Mouse (Mus musculus) lung, adult 2 months (tissue): ENCODE data around the gene Rassf7. TPM values are rescaled to one million over a fixed set of nuclear protein-coding genes. Genes with fewer than 3 reads are reported as not detected.

Experiments used
- DNase-seq: peaks from one replicate; pipeline ENCODE4 v3.0.0; 2022
- H3K4me1 ChIP-seq: fragments of 200-500 bp; 2 replicates; pipeline ENCODE4 v1.6.1; 2011; ENCODE audit warnings: low read length; ENCODE audit not compliant: control insufficient read depth, insufficient read depth
- H3K4me3 ChIP-seq: fragments of 200-500 bp; replicated peaks from 2 replicates; pipeline ENCODE3; 2011; ENCODE audit warnings: low read depth, mild to moderate bottlenecking, control low read depth, low read length; ENCODE audit errors: extremely low read depth
- CTCF ChIP-seq: fragments of 200-500 bp; IDR thresholded peaks from 2 replicates; pipeline ENCODE4 v1.5.1; 2011; ENCODE audit warnings: mild to moderate bottlenecking, low read length, control low read depth; ENCODE audit not compliant: insufficient read depth
- POLR2A ChIP-seq: fragments of 200-500 bp; IDR thresholded peaks from 2 replicates; pipeline ENCODE4 v1.6.1; 2011; ENCODE audit warnings: low read depth, mild to moderate bottlenecking, control low read depth, low read length, borderline replicate concordance; ENCODE audit errors: extremely low read depth
- WGBS: fragments of 180-500 bp; shearing (Covaris S2); methylation state at CpG from one replicate; pipeline ENCODE4 v1.1.7; 2018; 5-methylcytosine and 5-hydroxymethylcytosine counted together
- polyA plus RNA-seq: library from polyadenylated mRNA; depleted of rRNA; stranded (reverse); fragments of >200 nt; gene quantifications from 2 replicates; pipeline ENCODE4 v1.2.3, GENCODE M21; 2012; rRNA removed

Gene Rassf7
- polyA plus RNA-seq, 1 experiment = 92.9 TPM

DNA sequence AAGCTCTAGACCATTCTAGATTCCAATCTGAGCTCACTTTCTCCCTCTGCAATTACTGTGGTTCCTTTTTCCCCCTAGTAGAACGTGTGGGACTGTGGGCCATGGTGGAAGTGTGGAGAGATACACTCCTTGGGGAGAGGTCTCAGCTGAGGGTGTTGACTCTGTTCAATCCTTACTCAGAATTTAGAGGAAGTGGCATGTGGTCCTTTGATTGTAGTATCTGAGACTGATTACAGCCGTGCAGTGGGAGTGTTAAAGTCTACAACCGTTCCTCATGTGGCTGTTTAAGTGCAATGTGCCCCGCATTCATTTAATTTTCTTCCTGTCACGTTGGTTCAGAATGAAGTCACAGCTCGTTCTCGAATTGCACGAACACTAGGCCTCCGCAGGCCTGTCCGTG is 40.5 kb downstream of the Rassf7 start:
- 92% methylated on average over 10 of the region's 10 CpGs for WGBS
- Histone ChIP-seq H3K4me1 (no peaks in the 10 kb centered on the region), H3K4me3 (no peak overlapping the region)
- TF ChIP-seq CTCF (no peak), POLR2A (no peak)
- no peak for DNase-seq

DNA sequence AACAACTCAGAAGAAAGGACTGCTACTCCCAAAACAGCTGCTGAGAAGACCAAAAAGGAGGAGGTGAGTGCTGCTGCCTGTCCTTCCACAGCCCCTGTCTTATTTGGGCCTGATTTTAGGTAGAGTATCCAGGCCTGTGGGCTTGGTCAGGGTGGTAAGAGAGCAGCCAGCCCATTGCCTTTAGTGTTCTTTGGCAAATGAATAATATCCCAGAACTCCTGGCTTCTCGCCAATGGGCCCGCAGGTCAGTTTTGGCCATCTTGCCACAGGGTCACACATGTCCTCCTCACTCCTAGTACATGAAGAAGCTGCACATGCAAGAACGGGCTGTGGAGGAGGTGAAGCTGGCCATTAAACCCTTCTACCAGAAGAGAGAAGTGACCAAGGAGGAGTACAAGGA is 45.8 kb downstream of the Rassf7 start:
- DNase-seq = no peak
- no peak for TF ChIP-seq POLR2A
- TF ChIP-seq CTCF = no peak
- 85% methylated on average over 3 of the region's 3 CpGs for WGBS
- Histone ChIP-seq H3K4me3 (no peak overlapping the region), H3K4me1 (peaks cover 6% of the 10 kb centered on the region)

DNA sequence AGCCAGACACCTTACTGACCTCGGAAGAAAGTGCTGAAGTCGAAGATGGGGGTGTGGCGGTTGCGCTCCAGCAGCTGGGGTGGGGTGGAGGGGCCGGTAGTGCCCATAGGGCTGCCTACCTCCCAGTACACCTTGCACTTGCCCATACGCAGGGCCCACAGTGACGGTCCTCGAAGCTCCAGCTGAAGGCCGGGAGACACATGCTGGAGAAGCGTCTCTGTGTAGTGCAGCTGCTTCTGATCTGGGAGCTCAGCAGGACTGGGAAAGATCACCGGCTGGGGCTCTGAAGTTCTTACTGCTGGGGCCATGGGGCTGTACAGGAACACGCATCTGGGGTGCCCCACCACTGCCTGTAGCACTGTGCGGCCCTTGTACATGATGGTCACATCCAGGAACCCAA is 48.0 kb downstream of the Rassf7 start:
- no peak for TF ChIP-seq POLR2A
- no peak for TF ChIP-seq CTCF

DNA sequence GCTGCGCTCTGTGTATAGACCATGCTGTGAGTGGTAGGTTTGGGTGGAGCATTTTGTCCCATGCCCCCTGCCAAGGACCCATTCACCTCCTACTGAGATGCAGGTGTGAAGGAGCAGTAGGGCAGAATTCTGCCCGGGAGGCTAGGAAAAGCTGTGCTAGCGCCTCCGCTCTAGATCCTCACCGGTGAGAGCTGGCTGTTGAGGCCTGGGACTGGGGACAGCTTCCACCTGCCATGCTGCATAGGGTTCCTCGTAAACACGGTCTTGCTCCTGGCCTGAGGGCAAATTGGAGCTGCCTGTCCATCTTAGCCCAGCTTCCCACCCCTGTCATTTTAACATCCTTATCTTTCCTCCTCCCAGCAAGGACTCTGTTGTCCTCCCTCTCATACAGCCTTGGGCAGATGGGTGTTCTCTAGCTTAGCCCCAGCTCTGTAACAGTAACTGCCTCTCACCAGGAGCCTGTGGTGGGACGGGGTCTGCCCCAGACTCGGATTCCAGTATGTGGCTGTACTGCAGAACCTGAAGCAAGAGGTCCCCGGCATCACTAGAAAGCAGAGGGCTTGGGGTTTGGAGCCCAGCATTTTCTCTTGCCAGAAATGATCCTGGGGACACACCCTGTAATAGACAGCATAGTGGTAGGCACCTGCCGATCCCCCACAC is 48.5 kb downstream of the Rassf7 start:
- Histone ChIP-seq H3K4me1 (peaks cover 8% of the 10 kb centered on the region), H3K4me3 (no peak overlapping the region)
- DNase-seq = no peak
- TF ChIP-seq POLR2A (no peak), CTCF (no peak)
- WGBS = 73% methylated on average over 11 of the region's 11 CpGs

More for the DNA sequence above, 48.0 kb downstream of the Rassf7 start:
- H3K4me3 ChIP-seq = no peak overlapping the region
- DNase-seq = no peak
- peaks cover 7% of the 10 kb centered on the region for H3K4me1 ChIP-seq
- WGBS = 87% methylated on average over 13 of the region's 13 CpGs

DNA sequence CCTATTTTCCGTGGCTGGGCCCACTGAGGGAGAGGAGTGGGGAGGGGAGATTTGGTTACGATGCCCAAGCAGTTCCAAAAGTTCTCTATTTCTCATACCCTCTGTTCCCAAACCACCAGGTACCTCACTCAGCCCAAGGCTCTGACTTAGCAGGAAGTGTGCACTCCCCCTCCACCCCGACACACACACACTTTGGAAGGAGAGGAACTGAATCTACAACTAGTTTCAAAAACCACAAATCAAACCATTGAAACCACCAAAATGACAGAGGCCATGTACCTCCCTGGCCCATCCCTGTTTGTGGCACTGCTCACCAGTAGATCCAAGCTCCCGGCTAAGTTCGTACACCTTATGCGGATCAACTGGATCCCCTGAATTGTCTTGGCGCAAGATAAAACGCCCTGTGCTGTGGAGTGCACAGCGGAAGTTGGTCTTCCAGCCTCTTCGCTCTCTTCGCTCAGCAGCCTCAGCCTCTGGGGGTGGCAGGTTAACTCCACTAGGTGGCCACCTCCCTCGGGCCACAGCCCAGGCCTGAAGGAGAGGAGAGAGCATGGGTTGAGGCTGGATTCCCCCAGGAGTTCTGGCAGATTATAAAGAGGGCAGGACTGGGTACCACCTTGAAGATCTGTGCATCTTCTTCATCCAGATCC is 49.2 kb downstream of the Rassf7 start:
- 21% methylated on average over 12 of the region's 12 CpGs for WGBS
- TF ChIP-seq CTCF (peak; percentile 46), POLR2A (no peak)
- peak; percentile 25 for DNase-seq
- Histone ChIP-seq H3K4me1 (peaks cover 8% of the 10 kb centered on the region), H3K4me3 (peak overlapping the region; percentile 23)

DNA sequence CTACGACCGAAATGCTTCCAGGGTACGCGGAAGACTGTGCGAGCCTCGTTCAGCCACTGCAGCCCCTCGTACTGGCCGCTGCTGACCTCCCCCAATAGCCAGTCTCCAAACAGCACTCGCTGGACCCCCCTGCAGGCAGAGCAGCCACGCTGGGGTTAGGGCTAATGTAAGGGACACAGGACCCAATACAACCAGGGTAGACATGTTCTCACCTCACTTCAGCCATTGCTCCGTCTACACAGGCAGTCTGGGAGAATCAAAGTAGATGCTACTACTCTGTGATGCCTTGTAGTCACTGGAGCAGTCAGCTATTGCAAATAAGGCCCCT is 49.7 kb downstream of the Rassf7 start:
- peak; percentile 18 for DNase-seq
- H3K4me1 ChIP-seq = peaks cover 8% of the 10 kb centered on the region
- TF ChIP-seq POLR2A (no peak), CTCF (no peak)
- 26% methylated on average over 11 of the region's 11 CpGs for WGBS
- peak overlapping the region; percentile 23 for H3K4me3 ChIP-seq

DNA sequence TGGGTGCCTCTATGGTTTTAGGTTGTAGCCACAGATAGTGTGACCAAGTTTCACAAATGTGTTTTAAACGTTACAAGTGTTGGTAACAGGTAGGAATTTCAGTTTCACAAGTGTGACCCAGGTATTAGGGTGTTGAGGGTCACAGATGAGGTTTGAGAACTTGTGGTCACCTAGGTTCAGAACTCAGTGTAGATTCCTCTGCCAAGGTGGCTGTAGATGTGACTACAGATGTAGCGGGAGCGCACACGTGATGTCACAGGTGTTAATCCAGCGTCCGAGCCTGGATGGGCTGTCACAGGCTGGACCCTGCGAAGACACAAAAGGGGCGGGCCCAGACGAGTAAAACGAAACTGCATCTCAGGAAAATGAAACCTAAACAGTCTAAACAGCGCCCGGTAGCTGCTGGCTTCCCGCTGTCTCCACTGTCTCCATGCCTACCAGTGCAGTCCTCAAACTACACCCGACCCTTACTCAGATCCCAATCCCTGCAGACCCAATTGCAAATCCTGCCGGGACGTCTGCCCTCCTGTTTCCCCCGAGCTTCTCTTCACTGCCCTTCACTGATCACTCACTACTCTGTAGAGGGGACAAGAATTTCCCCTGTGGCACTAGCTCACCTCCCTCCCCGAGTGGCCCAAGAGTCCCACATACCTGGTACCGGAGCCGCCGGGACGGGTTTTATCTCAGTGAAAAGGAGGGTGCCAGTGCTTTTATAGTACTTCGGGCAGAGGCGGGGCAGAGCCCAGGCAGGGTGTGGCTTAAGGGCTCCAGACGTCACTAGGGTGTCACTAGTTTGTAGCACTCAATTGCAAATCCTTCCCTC is 50.3 kb downstream of the Rassf7 start, which contains the start of gene Irf7:
Gene Irf7 (minus strand): TSS at position 743 of the 823 bp plus-strand sequence.
- WGBS = 2% methylated on average over 25 of the region's 25 CpGs
- TF ChIP-seq POLR2A (peak; percentile 63; the same call in 1 of the 2 replicates), CTCF (no peak)
- Histone ChIP-seq H3K4me1 (peaks cover 8% of the 10 kb centered on the region), H3K4me3 (peak within 1 kb of the TSS; percentile 90)
- DNase-seq = peak; percentile 74

Other genes with a start within 250 kb of the Rassf7 start
- 227 and 261 TPM in 2 replicates for gene Ifitm1, start 248.6 kb upstream of the Rassf7 start, polyA plus RNA-seq
- 560 and 814 TPM in 2 replicates for gene Ifitm3, start 205.1 kb upstream of the Rassf7 start, polyA plus RNA-seq
- gene Ifitm6, start 197.9 kb upstream of the Rassf7 start, polyA plus RNA-seq = 10.6 and 24.3 TPM in 2 replicates
- not detected in 2 replicates for gene Gm17387, start 186.7 kb upstream of the Rassf7 start, polyA plus RNA-seq
- 0.33 and 0.36 TPM in 2 replicates for gene B4galnt4, start 154.8 kb upstream of the Rassf7 start, polyA plus RNA-seq
- gene Pkp3, start 137.6 kb upstream of the Rassf7 start, polyA plus RNA-seq = 23.8 and 47.7 TPM in 2 replicates
- gene Sigirr, start 115.3 kb upstream of the Rassf7 start, polyA plus RNA-seq = 40.5 and 40.6 TPM in 2 replicates
- gene Ano9, start 98.1 kb upstream of the Rassf7 start, polyA plus RNA-seq = 2.8 and 10.7 TPM in 2 replicates
- 22.9 and 24.1 TPM in 2 replicates for gene Ptdss2, start 93.5 kb upstream of the Rassf7 start, polyA plus RNA-seq
- 128 and 195 TPM in 2 replicates for gene Rnh1, start 43.0 kb upstream of the Rassf7 start, polyA plus RNA-seq
- 77.3 and 91.5 TPM in 2 replicates for gene Hras, start 21.9 kb upstream of the Rassf7 start, polyA plus RNA-seq
- 15.8 TPM in 2 replicates for gene Lrrc56, start 21.7 kb upstream of the Rassf7 start, polyA plus RNA-seq
- 4.4 and 5.6 TPM in 2 replicates for gene Lmntd2, start 1.8 kb upstream of the Rassf7 start, polyA plus RNA-seq
- 18.9 and 22.5 TPM in 2 replicates for gene Phrf1, start 12.9 kb downstream of the Rassf7 start, polyA plus RNA-seq
- gene Irf7, start 50.6 kb downstream of the Rassf7 start, polyA plus RNA-seq = 48.8 and 49.7 TPM in 2 replicates
- 0.11 and 1.5 TPM in 2 replicates for gene Cdhr5, start 60.9 kb downstream of the Rassf7 start, polyA plus RNA-seq
- not detected in 2 replicates for gene Sct, start 63.3 kb downstream of the Rassf7 start, polyA plus RNA-seq
- not detected in 2 replicates for gene Drd4, start 76.1 kb downstream of the Rassf7 start, polyA plus RNA-seq
- 18.6 and 22.7 TPM in 2 replicates for gene Deaf1, start 111.8 kb downstream of the Rassf7 start, polyA plus RNA-seq
- gene Tmem80, start 111.9 kb downstream of the Rassf7 start, polyA plus RNA-seq = 37.2 and 49.2 TPM in 2 replicates
- gene Eps8l2, start 123.0 kb downstream of the Rassf7 start, polyA plus RNA-seq = 112 and 143 TPM in 2 replicates
- 145 and 204 TPM in 2 replicates for gene Taldo1, start 176.3 kb downstream of the Rassf7 start, polyA plus RNA-seq
- 57.1 and 64.8 TPM in 2 replicates for gene Gatd1, start 198.3 kb downstream of the Rassf7 start, polyA plus RNA-seq
- 0.38 and 0.56 TPM in 2 replicates for gene Cend1, start 213.6 kb downstream of the Rassf7 start, polyA plus RNA-seq
- gene Slc25a22, start 222.0 kb downstream of the Rassf7 start, polyA plus RNA-seq = 47.3 and 48.6 TPM in 2 replicates
- gene Pidd1, start 228.2 kb downstream of the Rassf7 start, polyA plus RNA-seq = 6.7 and 7.1 TPM in 2 replicates
- 415 and 591 TPM in 2 replicates for gene Rplp2, start 231.5 kb downstream of the Rassf7 start, polyA plus RNA-seq
- gene Pnpla2, start 239.3 kb downstream of the Rassf7 start, polyA plus RNA-seq = 289 and 356 TPM in 2 replicates
- 177 and 239 TPM in 2 replicates for gene Cracr2b, start 245.2 kb downstream of the Rassf7 start, polyA plus RNA-seq